ENCODE assay signal across 19 mouse cellular contexts in the genomic region with DNA sequence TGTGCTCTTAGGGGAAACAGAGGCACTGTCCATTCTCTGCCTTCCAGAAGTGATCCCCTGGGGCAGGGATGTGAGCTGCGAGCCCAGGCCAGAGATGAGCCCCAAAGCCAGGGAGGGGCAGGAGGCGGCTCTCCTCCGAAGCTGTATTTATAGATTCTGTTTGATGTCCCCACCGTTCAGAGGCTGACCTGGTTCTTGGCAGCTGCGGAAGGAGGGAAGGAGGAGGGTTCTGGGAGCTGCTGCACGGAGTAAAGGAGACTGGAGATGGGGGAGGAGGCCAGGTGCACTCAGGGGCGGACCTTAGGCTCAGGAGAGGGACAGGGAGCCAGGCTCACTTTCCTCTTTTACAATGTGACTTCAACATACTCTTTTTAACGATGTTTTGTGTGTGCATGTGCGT. TPM values are rescaled to one million over a fixed set of nuclear protein-coding genes. Genes with fewer than 3 reads are reported as not detected.
"Had no signal": no experiment of that assay in that cellular context is flagged by ENCODE, and none has a peak within 500 bp of the region (broad histone marks: within the 10 kb centered on the region; RNA-seq: fewer than 3 reads in every experiment).

No protein-coding gene starts in this region.

- H3K27ac ChIP-seq: liver, embryonic 12.5 days; liver, embryonic 14.5 days; neural tube, embryonic 13.5 days; neural tube, embryonic 15.5 days had no signal

- H3K9me3 ChIP-seq: liver, embryonic 12.5 days; neural tube, embryonic 13.5 days; neural tube, embryonic 15.5 days had no signal

- H3K36me3 ChIP-seq: liver, embryonic 12.5 days; neural tube, embryonic 13.5 days; neural tube, embryonic 15.5 days had no signal

- ATAC-seq: liver, embryonic 12.5 days had no signal

- DNase-seq: lung, adult 18-20 months; lung, embryonic 14.5 days; lung, postnatal 10 days; lung, postnatal 4 days; retina, postnatal 1 day; right cerebral cortex, adult 18-20 months; right cerebral cortex, postnatal 25 days; right cerebral cortex, postnatal 4 days; spleen, adult 18-20 months; thymus, adult 18-20 months; thymus, postnatal 25 days had no signal

- H3K4me3 ChIP-seq: liver, embryonic 12.5 days; myocyte; neural tube, embryonic 13.5 days; neural tube, embryonic 15.5 days had no signal

- H3K4me2 ChIP-seq: liver, embryonic 12.5 days; lung, embryonic 14.5 days; midbrain, embryonic 11.5 days; neural tube, embryonic 13.5 days; neural tube, embryonic 15.5 days had no signal

- H3K9ac ChIP-seq: liver, embryonic 12.5 days; liver, embryonic 14.5 days; lung, embryonic 14.5 days; neural tube, embryonic 13.5 days; neural tube, embryonic 15.5 days had no signal

RNA-seq across cellular contexts. Expression of gene Lrg1, which starts 24.3 kb away (rescaled TPM):
- polyA plus RNA-seq: midbrain, embryonic 11.5 days; neural tube, embryonic 11.5 days; stomach, embryonic 14.5 days had no signal
